Mouse (Mus musculus): ENCODE data around the gene Rdx. TPM values are rescaled to one million over a fixed set of nuclear protein-coding genes. Genes with fewer than 3 reads are reported as not detected.
A peak's percentile ranks its signal among the peaks of the same experiment; 100 is the strongest.
"Not testable (repeated sequence)": the region's sequence is repeated elsewhere in the genome, so short reads cannot be mapped to it uniquely, and the experiment has no call there.

The Rdx gene
- polyA plus RNA-seq, 1 experiment from 2014 or later = 87.8 TPM

DNA sequence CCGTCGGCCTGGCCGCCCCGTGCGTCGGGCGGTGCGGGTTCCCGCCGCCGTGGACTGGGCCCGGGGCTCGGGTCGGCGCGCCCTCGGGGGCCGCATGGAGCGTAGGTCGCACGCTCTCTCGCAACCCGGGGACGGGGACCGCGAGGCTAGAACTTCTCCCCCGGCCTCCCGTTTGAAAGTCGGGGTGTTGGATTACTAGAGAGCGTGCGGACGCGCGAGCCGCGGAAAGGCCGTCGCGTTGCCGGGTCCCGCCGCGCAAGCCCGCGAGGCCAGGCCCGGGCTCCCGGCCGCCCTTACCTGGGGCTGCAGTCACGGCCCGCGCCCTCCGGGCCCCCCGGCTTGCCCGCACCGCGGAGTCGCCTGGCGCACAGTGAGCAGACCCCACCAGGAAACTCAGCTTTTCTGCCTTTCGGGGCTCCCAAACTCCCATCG lies 1.7 kb downstream of the Rdx start:
- H3K4me1 ChIP-seq (replicated peaks; ENCODE audit: control insufficient read depth, insufficient read depth, low read length) = peaks cover 26% of the 10 kb centered on the region
- H3K4me3 ChIP-seq (replicated peaks; ENCODE audit: low read length) = peak overlapping the region; percentile 95
- H3K4me2 ChIP-seq (ENCODE audit: low read length) = peak overlapping the region; percentile 66
- H3K36me3 ChIP-seq (ENCODE audit: control insufficient read depth, insufficient read depth) = no peaks in the 10 kb centered on the region
- H3K9me3 ChIP-seq (ENCODE audit: control insufficient read depth, low read length) = no peaks in the 10 kb centered on the region
- no peaks in the 10 kb centered on the region for H3K27me3 ChIP-seq (replicated peaks; ENCODE audit: control insufficient read depth, insufficient read depth, low read length)
- ATAC-seq = peak; percentile 53
- peak overlapping the region; percentile 96 for H3K9ac ChIP-seq (replicated peaks; ENCODE audit: low read depth, low read length)
- H3K27ac ChIP-seq (ENCODE audit: low read length) = peak overlapping the region; percentile 99
- under 1% methylated on average over 60 of the region's 60 CpGs for WGBS

DNA sequence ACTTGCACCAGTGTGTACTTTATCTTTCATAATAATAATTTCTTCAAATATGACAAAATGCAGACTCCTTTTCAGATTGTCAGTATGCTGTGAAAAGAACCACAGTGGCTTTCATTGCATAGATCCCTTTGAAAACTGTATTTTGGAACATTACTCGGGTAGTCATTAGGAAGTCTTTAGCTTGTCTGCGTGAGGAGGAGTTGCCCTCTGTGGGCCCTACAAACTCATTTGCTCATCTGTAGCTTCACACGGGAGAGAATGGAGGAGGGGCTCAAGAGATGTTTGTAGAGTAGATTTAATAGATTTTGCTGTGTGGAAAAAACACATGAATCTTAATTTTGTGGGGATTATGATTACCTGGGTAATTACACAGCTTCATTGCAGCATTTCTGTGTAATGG lies 2.6 kb downstream of the Rdx start:
- no peaks in the 10 kb centered on the region for H3K36me3 ChIP-seq (ENCODE audit: control insufficient read depth, insufficient read depth)
- H3K9ac ChIP-seq (replicated peaks; ENCODE audit: low read depth, low read length) = peak overlapping the region; percentile 96
- peaks cover 26% of the 10 kb centered on the region for H3K4me1 ChIP-seq (replicated peaks; ENCODE audit: control insufficient read depth, insufficient read depth, low read length)
- H3K27ac ChIP-seq (ENCODE audit: low read length) = no peak overlapping the region
- 0% methylated on average over 3 of the region's 3 CpGs for WGBS
- H3K4me2 ChIP-seq (ENCODE audit: low read length) = peak overlapping the region; percentile 66
- H3K27me3 ChIP-seq (replicated peaks; ENCODE audit: control insufficient read depth, insufficient read depth, low read length) = no peaks in the 10 kb centered on the region
- no peak for ATAC-seq
- no peaks in the 10 kb centered on the region for H3K9me3 ChIP-seq (ENCODE audit: control insufficient read depth, low read length)
- peak overlapping the region; percentile 95 for H3K4me3 ChIP-seq (replicated peaks; ENCODE audit: low read length)

DNA sequence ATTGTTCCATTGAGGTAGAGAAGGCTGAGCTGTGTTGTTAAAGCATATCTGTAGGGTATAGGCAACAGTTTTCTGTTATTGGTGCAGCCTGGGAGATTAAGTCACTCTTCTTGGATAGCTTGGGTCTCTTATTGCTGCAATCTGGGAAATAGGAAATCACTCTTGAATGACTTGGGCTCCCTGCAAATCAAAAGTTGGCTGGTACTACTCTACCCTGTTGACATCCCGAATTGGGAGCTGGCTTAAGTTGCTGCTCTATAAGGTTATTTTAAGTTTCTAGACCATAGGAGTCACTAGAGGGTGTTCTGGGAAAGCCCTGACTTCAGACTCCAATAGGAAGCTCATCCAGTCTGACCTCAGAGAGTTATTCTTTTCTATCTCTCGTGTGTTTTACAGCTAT lies 3.4 kb downstream of the Rdx start:
- no peak overlapping the region for H3K4me3 ChIP-seq (replicated peaks; ENCODE audit: low read length)
- peaks cover 26% of the 10 kb centered on the region for H3K4me1 ChIP-seq (replicated peaks; ENCODE audit: control insufficient read depth, insufficient read depth, low read length)
- peak overlapping the region; percentile 31 for H3K4me2 ChIP-seq (ENCODE audit: low read length)
- H3K27me3 ChIP-seq (replicated peaks; ENCODE audit: control insufficient read depth, insufficient read depth, low read length) = no peaks in the 10 kb centered on the region
- H3K36me3 ChIP-seq (ENCODE audit: control insufficient read depth, insufficient read depth) = no peaks in the 10 kb centered on the region
- H3K27ac ChIP-seq (ENCODE audit: low read length) = no peak overlapping the region
- 30% methylated on average over 2 of the region's 2 CpGs for WGBS
- no peaks in the 10 kb centered on the region for H3K9me3 ChIP-seq (ENCODE audit: control insufficient read depth, low read length)
- ATAC-seq = no peak
- H3K9ac ChIP-seq (replicated peaks; ENCODE audit: low read depth, low read length) = no peak overlapping the region

DNA sequence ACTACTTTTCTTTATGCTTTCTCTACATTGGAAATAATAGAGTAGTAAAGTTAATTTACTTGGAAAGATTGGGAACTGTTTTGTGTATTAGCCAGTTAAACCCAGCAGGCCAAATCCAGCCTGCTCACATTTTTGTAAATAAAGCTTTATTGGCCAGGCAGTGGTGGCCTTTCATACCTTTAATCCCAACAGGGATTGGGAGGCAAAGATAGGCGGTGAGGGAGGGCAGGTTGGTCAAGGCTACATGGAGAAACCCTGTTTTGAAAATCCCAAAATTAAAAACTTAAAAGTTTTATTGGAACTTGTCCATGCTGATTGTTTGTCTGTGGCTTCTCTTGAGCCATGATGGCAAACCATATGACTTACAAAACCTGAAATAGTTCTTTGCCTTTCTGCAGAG lies 5.2 kb downstream of the Rdx start:
- Histone ChIP-seq H3K4me1 (replicated peaks; ENCODE audit: control insufficient read depth, insufficient read depth, low read length) (peaks cover 23% of the 10 kb centered on the region), H3K4me2 (ENCODE audit: low read length) (no peak overlapping the region), H3K4me3 (replicated peaks; ENCODE audit: low read length) (no peak overlapping the region), H3K27me3 (replicated peaks; ENCODE audit: control insufficient read depth, insufficient read depth, low read length) (no peaks in the 10 kb centered on the region), H3K9me3 (ENCODE audit: control insufficient read depth, low read length) (no peaks in the 10 kb centered on the region), H3K27ac (ENCODE audit: low read length) (no peak overlapping the region), H3K36me3 (ENCODE audit: control insufficient read depth, insufficient read depth) (no peaks in the 10 kb centered on the region), H3K9ac (replicated peaks; ENCODE audit: low read depth, low read length) (no peak overlapping the region)
- no peak for ATAC-seq
- WGBS = 54% methylated on average over 1 of the region's 1 CpGs

DNA sequence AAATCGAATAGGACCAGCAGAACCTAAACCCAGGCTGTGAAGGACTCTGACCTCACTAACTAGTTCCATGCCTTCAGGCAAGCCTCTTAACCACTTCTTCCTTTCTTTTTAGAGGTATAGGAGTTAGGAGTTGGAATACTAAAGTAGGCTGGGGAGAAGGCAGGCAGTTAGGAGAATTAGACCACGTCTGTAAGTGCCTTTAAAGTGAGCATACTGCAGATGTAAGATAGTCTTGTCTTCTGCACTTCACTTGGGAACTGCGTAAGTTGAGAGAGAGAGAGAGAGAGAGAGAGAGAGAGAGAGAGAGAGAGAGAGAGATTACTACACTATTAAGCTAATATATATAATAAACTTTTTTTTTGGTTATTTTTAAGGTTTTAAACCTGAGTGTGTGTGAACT lies 8.3 kb downstream of the Rdx start:
- Histone ChIP-seq H3K36me3 (ENCODE audit: control insufficient read depth, insufficient read depth) (no peaks in the 10 kb centered on the region), H3K4me3 (replicated peaks; ENCODE audit: low read length) (no peak overlapping the region), H3K9ac (replicated peaks; ENCODE audit: low read depth, low read length) (no peak overlapping the region), H3K27ac (ENCODE audit: low read length) (no peak overlapping the region), H3K9me3 (ENCODE audit: control insufficient read depth, low read length) (no peaks in the 10 kb centered on the region), H3K4me2 (ENCODE audit: low read length) (no peak overlapping the region), H3K4me1 (replicated peaks; ENCODE audit: control insufficient read depth, insufficient read depth, low read length) (peaks cover 22% of the 10 kb centered on the region), H3K27me3 (replicated peaks; ENCODE audit: control insufficient read depth, insufficient read depth, low read length) (no peaks in the 10 kb centered on the region)
- 72% methylated on average over 3 of the region's 3 CpGs for WGBS
- ATAC-seq = no peak

DNA sequence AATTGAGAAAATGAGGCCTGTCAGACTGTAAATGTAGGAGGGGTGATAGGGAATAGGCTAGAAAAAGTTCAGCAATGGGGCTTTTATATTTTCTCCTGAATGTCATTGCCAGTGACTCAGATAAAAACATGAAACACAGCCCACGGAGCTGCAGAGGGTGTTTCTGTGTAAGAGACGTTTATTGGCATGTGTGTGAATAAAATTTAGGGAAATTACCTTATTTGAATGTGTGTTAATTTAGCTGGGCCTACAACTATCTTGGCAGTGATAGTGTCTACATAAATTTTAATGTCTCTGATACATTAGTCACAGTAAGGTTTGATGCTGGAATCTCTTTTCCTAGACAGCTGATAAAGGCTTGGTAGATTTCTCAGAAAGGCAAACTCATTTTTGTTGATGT lies 12.8 kb downstream of the Rdx start:
- H3K36me3 ChIP-seq (ENCODE audit: control insufficient read depth, insufficient read depth) = peaks cover 7% of the 10 kb centered on the region; the same call in 1 of the 2 replicates
- H3K27me3 ChIP-seq (replicated peaks; ENCODE audit: control insufficient read depth, insufficient read depth, low read length) = no peaks in the 10 kb centered on the region
- 0 out of 2 replicates have a peak overlapping the region, but pooled peaks have one; percentile 15 for H3K27ac ChIP-seq (ENCODE audit: low read length)
- H3K9ac ChIP-seq (replicated peaks; ENCODE audit: low read depth, low read length) = no peak overlapping the region
- H3K4me1 ChIP-seq (replicated peaks; ENCODE audit: control insufficient read depth, insufficient read depth, low read length) = peaks cover 16% of the 10 kb centered on the region
- 21% methylated on average over 2 of the region's 2 CpGs for WGBS
- ATAC-seq = peak; percentile 52
- H3K4me3 ChIP-seq (replicated peaks; ENCODE audit: low read length) = no peak overlapping the region
- no peaks in the 10 kb centered on the region for H3K9me3 ChIP-seq (ENCODE audit: control insufficient read depth, low read length)
- H3K4me2 ChIP-seq (ENCODE audit: low read length) = no peak overlapping the region

DNA sequence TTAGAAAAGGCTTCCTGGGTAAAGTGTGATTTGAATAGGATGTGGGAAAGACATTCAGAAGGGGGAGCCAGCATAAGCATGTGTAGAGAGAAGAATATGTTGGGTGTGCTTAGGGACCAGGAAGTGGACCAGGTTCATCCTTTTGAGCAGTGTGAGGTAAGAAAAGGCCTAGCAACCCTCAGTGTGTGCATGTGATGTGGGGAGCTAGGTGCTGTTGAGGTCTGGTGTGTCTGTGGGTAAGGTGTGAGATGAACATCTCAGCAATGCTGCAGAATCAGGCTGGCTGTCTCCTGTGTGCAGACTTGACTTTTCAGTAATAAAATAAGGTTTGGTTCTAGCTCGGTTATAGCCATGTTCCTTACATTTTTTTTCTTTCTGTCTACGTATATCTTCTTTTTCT lies 23.1 kb downstream of the Rdx start:
- ATAC-seq = no peak

DNA sequence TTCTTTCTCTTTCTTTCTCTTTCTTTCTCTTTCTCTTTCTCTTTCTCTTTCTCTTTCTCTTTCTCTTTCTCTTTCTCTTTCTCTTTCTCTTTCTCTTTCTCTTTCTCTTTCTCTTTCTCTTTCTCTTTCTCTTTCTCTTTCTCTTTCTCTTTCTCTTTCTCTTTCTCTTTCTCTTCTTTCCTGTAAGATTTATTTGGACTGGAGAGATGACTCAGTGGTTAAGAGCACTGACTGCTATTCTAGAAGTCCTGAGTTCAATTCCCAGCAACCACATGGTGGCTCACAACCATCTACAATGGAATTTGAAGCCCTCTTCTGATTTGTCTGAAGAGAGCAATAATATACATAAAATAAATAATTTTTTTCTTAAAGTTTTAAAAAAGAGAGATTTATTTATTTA lies 24.4 kb downstream of the Rdx start:
- H3K36me3 ChIP-seq (ENCODE audit: control insufficient read depth, insufficient read depth) = peaks cover 24% of the 10 kb centered on the region
- H3K27ac ChIP-seq (ENCODE audit: low read length); H3K27me3 ChIP-seq (replicated peaks; ENCODE audit: control insufficient read depth, insufficient read depth, low read length); ATAC-seq; H3K9me3 ChIP-seq (ENCODE audit: control insufficient read depth, low read length); H3K9ac ChIP-seq (replicated peaks; ENCODE audit: low read depth, low read length); H3K4me2 ChIP-seq (ENCODE audit: low read length); H3K4me1 ChIP-seq (replicated peaks; ENCODE audit: control insufficient read depth, insufficient read depth, low read length); H3K4me3 ChIP-seq (replicated peaks; ENCODE audit: low read length): not testable (repeated sequence)

More for the DNA sequence above, 23.1 kb downstream of the Rdx start:
- Histone ChIP-seq H3K4me3 (replicated peaks; ENCODE audit: low read length) (no peak overlapping the region), H3K36me3 (ENCODE audit: control insufficient read depth, insufficient read depth) (peaks cover 29% of the 10 kb centered on the region), H3K9me3 (ENCODE audit: control insufficient read depth, low read length) (no peaks in the 10 kb centered on the region), H3K9ac (replicated peaks; ENCODE audit: low read depth, low read length) (no peak overlapping the region), H3K27me3 (replicated peaks; ENCODE audit: control insufficient read depth, insufficient read depth, low read length) (no peaks in the 10 kb centered on the region), H3K4me2 (ENCODE audit: low read length) (no peak overlapping the region), H3K27ac (ENCODE audit: low read length) (no peak overlapping the region), H3K4me1 (replicated peaks; ENCODE audit: control insufficient read depth, insufficient read depth, low read length) (no peaks in the 10 kb centered on the region)
- WGBS = 100% methylated on average over 2 of the region's 2 CpGs

DNA sequence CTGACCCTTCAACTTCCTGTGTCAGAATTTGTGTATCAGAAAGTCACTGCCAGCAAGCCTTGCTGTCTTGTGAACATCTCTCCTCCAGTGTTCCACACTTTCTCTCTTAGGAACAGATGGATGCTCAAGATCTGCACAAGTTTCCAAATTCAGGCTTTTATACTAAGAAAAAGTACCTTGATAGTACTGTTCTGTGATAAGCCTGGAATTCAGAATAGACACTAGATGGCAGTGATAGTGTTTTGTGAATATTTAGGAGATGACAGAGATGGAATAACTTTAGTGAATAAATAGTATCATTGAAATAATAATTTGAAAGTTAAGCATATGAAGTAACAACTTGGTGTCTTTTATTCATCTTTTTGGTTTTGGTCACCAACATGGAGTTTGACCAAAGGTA lies 25.2 kb downstream of the Rdx start:
- no peak overlapping the region for H3K27ac ChIP-seq (ENCODE audit: low read length)
- peaks cover 23% of the 10 kb centered on the region for H3K36me3 ChIP-seq (ENCODE audit: control insufficient read depth, insufficient read depth)
- H3K4me3 ChIP-seq (replicated peaks; ENCODE audit: low read length) = no peak overlapping the region
- no peak overlapping the region for H3K4me2 ChIP-seq (ENCODE audit: low read length)
- ATAC-seq = no peak
- H3K27me3 ChIP-seq (replicated peaks; ENCODE audit: control insufficient read depth, insufficient read depth, low read length) = no peaks in the 10 kb centered on the region
- no peaks in the 10 kb centered on the region for H3K4me1 ChIP-seq (replicated peaks; ENCODE audit: control insufficient read depth, insufficient read depth, low read length)
- no peaks in the 10 kb centered on the region for H3K9me3 ChIP-seq (ENCODE audit: control insufficient read depth, low read length)
- no peak overlapping the region for H3K9ac ChIP-seq (replicated peaks; ENCODE audit: low read depth, low read length)

DNA sequence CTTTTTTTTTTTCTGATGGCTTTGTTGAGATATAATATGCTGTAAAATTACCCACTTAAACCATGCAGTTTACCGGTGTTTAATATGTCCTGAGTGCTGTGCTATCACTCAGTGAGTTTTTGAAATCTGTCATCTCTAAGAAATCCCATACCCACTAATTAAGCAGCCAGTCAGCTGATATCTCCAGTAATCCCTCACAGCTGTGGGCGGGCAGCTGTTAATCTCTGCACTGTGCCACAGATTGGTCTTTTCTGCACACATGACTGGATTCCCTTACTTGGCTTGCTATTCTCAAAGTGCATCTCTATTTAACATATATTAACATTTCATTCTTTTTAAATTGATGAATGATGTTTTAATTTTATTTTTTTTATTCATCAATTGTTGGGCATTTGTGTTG lies 29.1 kb downstream of the Rdx start:
- Histone ChIP-seq H3K27ac (ENCODE audit: low read length) (no peak overlapping the region), H3K27me3 (replicated peaks; ENCODE audit: control insufficient read depth, insufficient read depth, low read length) (no peaks in the 10 kb centered on the region), H3K4me2 (ENCODE audit: low read length) (no peak overlapping the region), H3K4me3 (replicated peaks; ENCODE audit: low read length) (no peak overlapping the region), H3K4me1 (replicated peaks; ENCODE audit: control insufficient read depth, insufficient read depth, low read length) (no peaks in the 10 kb centered on the region), H3K9ac (replicated peaks; ENCODE audit: low read depth, low read length) (no peak overlapping the region), H3K9me3 (ENCODE audit: control insufficient read depth, low read length) (no peaks in the 10 kb centered on the region), H3K36me3 (ENCODE audit: control insufficient read depth, insufficient read depth) (peaks cover 13% of the 10 kb centered on the region)
- ATAC-seq = no peak
- 73% methylated on average over 2 of the region's 2 CpGs for WGBS

Data from forebrain, embryonic 16.5 days (tissue).